Mouse (Mus musculus): ENCODE measurements around the gene Pdcd2l.

DNA sequence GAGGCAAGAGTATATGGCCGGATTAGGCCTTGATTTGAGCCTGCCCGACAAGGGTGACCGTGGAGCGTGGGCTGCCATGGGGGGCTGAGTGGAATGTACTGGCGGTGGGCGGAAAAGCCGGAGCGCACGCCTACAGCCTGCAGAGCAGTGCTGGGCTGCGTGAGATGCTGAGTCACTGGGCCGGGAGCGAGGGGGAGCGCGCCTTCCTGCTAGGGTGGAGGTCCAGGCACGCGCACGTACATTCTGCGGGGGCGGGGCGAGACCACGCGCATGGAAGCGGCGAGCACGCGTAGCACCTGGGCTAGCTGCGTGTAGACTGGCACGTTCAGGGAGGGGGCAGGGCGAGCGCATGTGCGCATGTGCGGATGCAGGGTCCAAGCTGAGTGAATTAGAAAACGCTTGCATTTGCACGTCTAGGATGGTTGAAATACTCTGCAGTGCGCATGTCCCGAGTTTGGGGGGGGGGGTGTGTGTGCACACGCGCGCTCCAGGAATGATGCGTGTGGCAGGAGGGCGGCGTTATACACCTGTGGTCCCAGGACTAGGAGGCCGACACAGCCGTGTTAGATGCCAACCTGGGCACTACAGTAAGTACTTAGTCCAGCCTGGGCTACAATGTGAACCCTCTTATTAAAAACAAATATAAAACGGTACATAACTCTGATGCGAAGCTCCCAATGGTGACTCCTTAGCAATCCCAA lies 37.6 kb upstream of the Pdcd2l start:
- TF ChIP-seq USF1 (IDR thresholded peaks at IDR 0.05; ENCODE audit: low read depth, low read length) (peak; percentile 15; the same call in 1 of the 2 replicates), ETS1 (conservative IDR thresholded peaks at IDR 0.05; ENCODE audit: low read depth, low read length) (peak; percentile 94), EP300 (IDR thresholded peaks at IDR 0.05; ENCODE audit: low read length) (peak; percentile 43; the same call in 1 of the 2 replicates), CTCF (conservative IDR thresholded peaks at IDR 0.05 in 1 of 2, IDR thresholded peaks at IDR 0.05 in 1 of 2; ENCODE audit: low read depth in 2 of 2, low read length in 2 of 2) (no peak), POLR2A (IDR thresholded peaks at IDR 0.05; ENCODE audit: low read depth, low read length) (peak; percentile 84), BHLHE40 (IDR thresholded peaks at IDR 0.05; ENCODE audit: low read depth, low read length) (peak; percentile 100), MXI1 (IDR thresholded peaks at IDR 0.05; ENCODE audit: low read depth, low read length) (peak; percentile 91), TBP (conservative IDR thresholded peaks at IDR 0.05; ENCODE audit: low read depth, low read length) (peak; percentile 83), MYC (IDR thresholded peaks at IDR 0.05; ENCODE audit: low read depth, low read length) (peak; percentile 97), SMC3 (IDR thresholded peaks at IDR 0.05; ENCODE audit: low read depth, low read length) (no peak), SIN3A (IDR thresholded peaks at IDR 0.05; ENCODE audit: low read length) (no peak)

Measured in CH12.LX (cell line).